Mouse (Mus musculus) midbrain, embryonic 15.5 days (tissue): ENCODE data around the gene Dlgap4. TPM values are rescaled to one million over a fixed set of nuclear protein-coding genes. Genes with fewer than 3 reads are reported as not detected.

Experiments
- ATAC-seq: fragments of 200-750 bp; cut with Nextera tagmentation; replicated peaks from 2 replicates; pipeline ENCODE4 v1.8.0; 2017; ENCODE audit warnings: moderate TSS enrichment
- H3K27ac ChIP-seq: fragments of 300-500 bp; sonication (generic); 2 replicates; pipeline ENCODE4 v1.5.1; 2015; ENCODE audit warnings: mild to moderate bottlenecking, inconsistent platforms
- H3K27me3 ChIP-seq: fragments of 300-500 bp; sonication (generic); replicated peaks from 2 replicates; pipeline ENCODE4 v1.6.1; 2015; ENCODE audit warnings: inconsistent platforms
- H3K36me3 ChIP-seq: fragments of 300-500 bp; sonication (generic); replicated peaks from 2 replicates; pipeline ENCODE4 v1.6.1; 2015; ENCODE audit warnings: inconsistent platforms
- H3K4me1 ChIP-seq: fragments of 300-500 bp; sonication (generic); 2 replicates; pipeline ENCODE4 v1.6.1; 2015; ENCODE audit warnings: inconsistent platforms
- H3K4me2 ChIP-seq: fragments of 300-500 bp; sonication (generic); 2 replicates; pipeline ENCODE4 v1.6.1; 2015; ENCODE audit warnings: inconsistent platforms, mild to moderate bottlenecking, moderate library complexity
- H3K4me3 ChIP-seq: fragments of 300-500 bp; sonication (generic); 2 replicates; pipeline ENCODE4 v1.5.1; 2015; ENCODE audit warnings: mild to moderate bottlenecking, inconsistent platforms
- H3K9ac ChIP-seq: fragments of 300-500 bp; sonication (generic); 2 replicates; pipeline ENCODE4 v1.6.1; 2015; ENCODE audit warnings: mild to moderate bottlenecking, inconsistent platforms
- H3K9me3 ChIP-seq: fragments of 300-500 bp; sonication (generic); 2 replicates; pipeline ENCODE4 v1.6.1; 2016; ENCODE audit warnings: inconsistent platforms
- WGBS: fragments of 180-500 bp; shearing (Covaris S2); methylation state at CpG from one replicate; pipeline ENCODE4 v1.1.7; 2015; ENCODE audit warnings: mixed read lengths; 5-methylcytosine and 5-hydroxymethylcytosine counted together
- polyA plus RNA-seq: library from polyadenylated mRNA; unstranded; fragments of >200 nt; fragmentation: Nextera tagmentation; extraction: Ambion mirVana; gene quantifications from 2 replicates; pipeline ENCODE4 v1.2.1, GENCODE M21; 2015

The Dlgap4 gene
- polyA plus RNA-seq, 1 experiment from 2014 or later, result 277 TPM

- 63% methylated on average over 13 of the region's 13 CpGs for WGBS
These were observed 52.2 kb downstream of the Dlgap4 start for GRCm38 (mm10) chr2:156665620-156666196.

GRCm38 (mm10) chr2:156666231-156666630 lies 52.7 kb downstream of the Dlgap4 start:
- 22% methylated on average over 12 of the region's 12 CpGs for WGBS
- peaks cover 16% of the 10 kb centered on the region for H3K4me1 ChIP-seq
- no peaks in the 10 kb centered on the region for H3K9me3 ChIP-seq
- peak overlapping the region; percentile 61 for H3K27ac ChIP-seq
- H3K36me3 ChIP-seq, result no peaks in the 10 kb centered on the region
- no peak overlapping the region for H3K9ac ChIP-seq
- H3K4me2 ChIP-seq, result peak overlapping the region; percentile 11; the same call in 1 of the 2 replicates
- H3K4me3 ChIP-seq, result no peak overlapping the region
- peak; percentile 85 for ATAC-seq
- no peaks in the 10 kb centered on the region for H3K27me3 ChIP-seq

More at GRCm38 (mm10) chr2:156665620-156666196, 52.2 kb downstream of the Dlgap4 start:
- no peak overlapping the region for H3K27ac ChIP-seq
- no peak overlapping the region for H3K4me3 ChIP-seq
- H3K4me1 ChIP-seq, result peaks cover 16% of the 10 kb centered on the region
- H3K9ac ChIP-seq, result no peak overlapping the region
- peak; percentile 27; the same call in 1 of the 2 replicates for ATAC-seq
- no peak overlapping the region for H3K4me2 ChIP-seq
- H3K36me3 ChIP-seq, result no peaks in the 10 kb centered on the region
- H3K27me3 ChIP-seq, result no peaks in the 10 kb centered on the region
- H3K9me3 ChIP-seq, result no peaks in the 10 kb centered on the region

- no peak overlapping the region for H3K9ac ChIP-seq
- WGBS, result 83% methylated on average over 5 of the region's 5 CpGs
- H3K9me3 ChIP-seq, result no peaks in the 10 kb centered on the region
- H3K36me3 ChIP-seq, result no peaks in the 10 kb centered on the region
- no peak overlapping the region for H3K4me3 ChIP-seq
- no peak overlapping the region for H3K4me2 ChIP-seq
- no peak overlapping the region for H3K27ac ChIP-seq
- no peak for ATAC-seq
- H3K4me1 ChIP-seq, result peaks cover 16% of the 10 kb centered on the region
- H3K27me3 ChIP-seq, result no peaks in the 10 kb centered on the region
These were observed 53.8 kb downstream of the Dlgap4 start for GRCm38 (mm10) chr2:156667290-156667689.

GRCm38 (mm10) chr2:156668625-156669024 lies 55.1 kb downstream of the Dlgap4 start:
- no peak overlapping the region for H3K4me2 ChIP-seq
- no peak for ATAC-seq
- H3K9ac ChIP-seq, result no peak overlapping the region
- H3K27ac ChIP-seq, result no peak overlapping the region
- H3K9me3 ChIP-seq, result no peaks in the 10 kb centered on the region
- 94% methylated on average over 6 of the region's 6 CpGs for WGBS
- no peaks in the 10 kb centered on the region for H3K36me3 ChIP-seq
- H3K4me1 ChIP-seq, result peaks cover 16% of the 10 kb centered on the region
- H3K27me3 ChIP-seq, result no peaks in the 10 kb centered on the region
- no peak overlapping the region for H3K4me3 ChIP-seq

- H3K9me3 ChIP-seq, result no peaks in the 10 kb centered on the region
- WGBS, result 86% methylated on average over 10 of the region's 10 CpGs
- ATAC-seq, result no peak
- H3K27ac ChIP-seq, result no peak overlapping the region
- H3K4me3 ChIP-seq, result no peak overlapping the region
- H3K36me3 ChIP-seq, result no peaks in the 10 kb centered on the region
- H3K4me1 ChIP-seq, result no peaks in the 10 kb centered on the region
- H3K27me3 ChIP-seq, result no peaks in the 10 kb centered on the region
- no peak overlapping the region for H3K4me2 ChIP-seq
- H3K9ac ChIP-seq, result no peak overlapping the region
These were observed 59.8 kb downstream of the Dlgap4 start for GRCm38 (mm10) chr2:156673307-156673706.

- no peak for ATAC-seq
These were observed 60.6 kb downstream of the Dlgap4 start for GRCm38 (mm10) chr2:156673881-156674669.

GRCm38 (mm10) chr2:156676885-156677284 lies 63.4 kb downstream of the Dlgap4 start:
- no peaks in the 10 kb centered on the region; the same call in 1 of the 2 replicates for H3K4me1 ChIP-seq
- H3K9me3 ChIP-seq, result no peaks in the 10 kb centered on the region
- ATAC-seq, result no peak
- WGBS, result 18% methylated on average over 6 of the region's 6 CpGs
- H3K36me3 ChIP-seq, result no peaks in the 10 kb centered on the region
- H3K4me3 ChIP-seq, result no peak overlapping the region
- no peak overlapping the region for H3K4me2 ChIP-seq
- no peak overlapping the region for H3K9ac ChIP-seq
- no peaks in the 10 kb centered on the region for H3K27me3 ChIP-seq
- H3K27ac ChIP-seq, result no peak overlapping the region

More at GRCm38 (mm10) chr2:156673881-156674669, 60.6 kb downstream of the Dlgap4 start:
- Histone ChIP-seq H3K27me3 (no peaks in the 10 kb centered on the region), H3K36me3 (no peaks in the 10 kb centered on the region), H3K4me2 (no peak overlapping the region), H3K27ac (no peak overlapping the region), H3K4me1 (no peaks in the 10 kb centered on the region; the same call in 1 of the 2 replicates), H3K4me3 (no peak overlapping the region), H3K9ac (no peak overlapping the region), H3K9me3 (no peaks in the 10 kb centered on the region)
- 75% methylated on average over 8 of the region's 8 CpGs for WGBS

- no peaks in the 10 kb centered on the region; the same call in 1 of the 2 replicates for H3K4me1 ChIP-seq
- no peaks in the 10 kb centered on the region for H3K9me3 ChIP-seq
- ATAC-seq, result no peak
- H3K27ac ChIP-seq, result no peak overlapping the region
- no peaks in the 10 kb centered on the region for H3K36me3 ChIP-seq
- no peaks in the 10 kb centered on the region for H3K27me3 ChIP-seq
- WGBS, result 47% methylated on average over 4 of the region's 4 CpGs
- H3K4me3 ChIP-seq, result no peak overlapping the region
- no peak overlapping the region for H3K9ac ChIP-seq
- H3K4me2 ChIP-seq, result no peak overlapping the region
These were observed 64.6 kb downstream of the Dlgap4 start for GRCm38 (mm10) chr2:156678112-156678511.

GRCm38 (mm10) chr2:156682965-156683364 lies 69.5 kb downstream of the Dlgap4 start:
- Histone ChIP-seq H3K4me2 (no peak overlapping the region), H3K4me3 (no peak overlapping the region), H3K9ac (no peak overlapping the region), H3K9me3 (no peaks in the 10 kb centered on the region), H3K27me3 (no peaks in the 10 kb centered on the region), H3K4me1 (peaks cover 3% of the 10 kb centered on the region; the same call in 1 of the 2 replicates), H3K27ac (no peak overlapping the region), H3K36me3 (no peaks in the 10 kb centered on the region)
- peak; percentile 41; the same call in 1 of the 2 replicates for ATAC-seq
- WGBS, result 52% methylated on average over 12 of the region's 12 CpGs

GRCm38 (mm10) chr2:156685999-156686398 lies 72.5 kb downstream of the Dlgap4 start:
- Histone ChIP-seq H3K4me2 (no peak overlapping the region), H3K36me3 (no peaks in the 10 kb centered on the region), H3K4me1 (peaks cover 19% of the 10 kb centered on the region), H3K27me3 (no peaks in the 10 kb centered on the region), H3K9ac (no peak overlapping the region), H3K4me3 (no peak overlapping the region), H3K27ac (no peak overlapping the region), H3K9me3 (no peaks in the 10 kb centered on the region)
- WGBS, result 83% methylated on average over 14 of the region's 14 CpGs
- no peak for ATAC-seq

- no peaks in the 10 kb centered on the region for H3K9me3 ChIP-seq
- ATAC-seq, result no peak
- H3K27me3 ChIP-seq, result no peaks in the 10 kb centered on the region
- no peaks in the 10 kb centered on the region for H3K36me3 ChIP-seq
- no peak overlapping the region for H3K4me3 ChIP-seq
- H3K9ac ChIP-seq, result no peak overlapping the region
- peaks cover 19% of the 10 kb centered on the region for H3K4me1 ChIP-seq
- H3K27ac ChIP-seq, result no peak overlapping the region
- 74% methylated on average over 4 of the region's 4 CpGs for WGBS
- no peak overlapping the region for H3K4me2 ChIP-seq
These were observed 73.2 kb downstream of the Dlgap4 start for GRCm38 (mm10) chr2:156686754-156687153.

GRCm38 (mm10) chr2:156688604-156689003 lies 75.1 kb downstream of the Dlgap4 start:
- H3K9ac ChIP-seq, result no peak overlapping the region
- H3K4me2 ChIP-seq, result peak overlapping the region; percentile 16; the same call in 1 of the 2 replicates
- WGBS, result 6% methylated on average over 14 of the region's 14 CpGs
- peaks cover 22% of the 10 kb centered on the region for H3K4me1 ChIP-seq
- no peak for ATAC-seq
- H3K9me3 ChIP-seq, result no peaks in the 10 kb centered on the region
- no peak overlapping the region for H3K4me3 ChIP-seq
- H3K27ac ChIP-seq, result no peak overlapping the region
- H3K36me3 ChIP-seq, result no peaks in the 10 kb centered on the region
- H3K27me3 ChIP-seq, result no peaks in the 10 kb centered on the region
